Mouse (Mus musculus) gastrocnemius, postnatal 10 days (tissue): ENCODE measurements around the gene Jam2. TPM values are rescaled to one million over a fixed set of nuclear protein-coding genes. Genes with fewer than 3 reads are reported as not detected.

ENCODE experiments used
- DNase-seq: peaks from one replicate; pipeline ENCODE4 v3.0.0; 2021; ENCODE audit warnings: mixed read lengths
- total RNA-seq, 2 experiments: library from RNA; stranded (reverse); gene quantifications; 2 replicates each; pipeline ENCODE4 v1.2.3; 2021

Gene Jam2
- total RNA-seq, 2 experiments from 2014 or later: 24.3 to 25.4 TPM

GRCm38 (mm10) chr16:84838576-84838975, 64.7 kb downstream of the Jam2 start:
- DNase-seq: no peak

GRCm38 (mm10) chr16:84853492-84853891, 79.6 kb downstream of the Jam2 start:
- no peak for DNase-seq

- DNase-seq: no peak
Observed at GRCm38 (mm10) chr16:84864656-84865055, 90.7 kb downstream of the Jam2 start.

DNA sequence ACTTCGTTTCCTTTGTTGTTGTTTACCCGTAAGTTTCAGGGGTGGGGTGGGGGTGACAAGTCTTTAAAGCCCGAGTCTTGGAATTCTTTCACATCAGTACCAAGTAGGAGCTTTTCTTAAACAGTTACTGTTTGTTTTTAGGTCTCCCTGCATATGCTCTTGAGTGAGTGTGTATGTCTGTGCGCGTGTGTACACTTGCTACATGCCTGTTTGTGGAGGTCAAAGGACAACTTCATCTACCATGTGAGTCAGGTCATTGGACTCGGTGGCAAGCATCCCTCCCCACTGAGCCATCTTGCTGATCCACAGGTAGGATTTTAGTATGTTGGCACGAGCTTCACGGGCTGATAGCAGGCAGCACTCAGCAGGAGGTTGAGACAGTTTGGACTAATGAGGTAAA, 99.9 kb downstream of the Jam2 start:
- DNase-seq: no peak

DNA sequence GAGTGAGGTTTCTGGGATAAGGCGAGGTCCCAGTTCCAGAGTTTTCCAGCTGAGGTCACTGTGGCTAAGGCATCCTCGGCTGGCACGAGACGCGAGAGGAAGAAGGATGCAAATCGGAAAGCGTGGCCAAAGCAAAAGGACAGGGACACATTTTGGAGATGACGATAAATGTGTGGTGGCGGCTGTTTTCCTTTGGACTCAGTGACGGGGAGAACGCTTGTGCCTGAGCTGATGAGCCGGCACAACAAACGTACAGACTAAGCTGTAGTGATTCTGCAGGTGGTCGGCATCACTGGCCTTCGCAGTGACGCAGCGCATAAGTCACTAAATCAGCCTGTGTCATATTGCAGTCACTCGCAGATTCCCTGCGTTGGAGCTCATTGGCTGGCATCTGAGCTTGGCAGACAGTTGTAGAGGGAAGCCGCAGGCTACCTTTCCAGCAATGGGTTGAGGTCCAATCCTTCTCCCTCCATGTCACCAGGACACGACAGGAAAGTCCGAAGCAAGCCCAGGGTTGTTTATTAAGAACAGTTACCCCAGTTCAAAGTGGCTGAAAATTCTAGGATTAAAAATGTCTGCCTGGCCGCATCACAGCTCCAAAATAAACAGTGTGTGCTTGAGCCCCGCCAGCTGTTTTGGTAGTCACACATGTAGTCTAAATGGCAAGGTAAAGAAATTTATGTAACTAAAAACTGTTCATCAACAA, 101.2 kb downstream of the Jam2 start:
- DNase-seq: no peak

Other genes starting within 250 kb of the Jam2 start
- 10 to 100 TPM; 22.6 TPM for gene Mrpl39, start 38.4 kb upstream of the Jam2 start, total RNA-seq
- 10 to 100 TPM; 29.3 to 35.7 TPM for gene Gabpa, start 60.8 kb downstream of the Jam2 start, total RNA-seq
- 1,000 to 10,000 TPM in 1 of 2 experiments, 100 to 1,000 TPM in 1; 958 to 1,126 TPM for gene Atp5j, start 61.5 kb downstream of the Jam2 start, total RNA-seq